Mouse (Mus musculus) small intestine, adult 2 months (tissue): ENCODE measurements around the gene Smpd3.

ENCODE experiments used
- CTCF ChIP-seq: fragments of 200-500 bp; IDR thresholded peaks from 2 replicates; pipeline ENCODE4 v1.5.1; 2012; ENCODE audit warnings: low read depth, mild to moderate bottlenecking, control low read depth, inconsistent platforms, low read length, moderate library complexity, mixed read lengths; ENCODE audit not compliant: insufficient replicate concordance, insufficient read length; ENCODE audit errors: extremely low read depth
- POLR2A ChIP-seq: fragments of 200-500 bp; IDR thresholded peaks from 2 replicates; pipeline ENCODE4 v1.6.1; 2012; ENCODE audit warnings: low read depth, mild to moderate bottlenecking, control low read depth, inconsistent platforms, low read length, moderate library complexity

GRCm38 (mm10) chr8:106381026-106381425 lies 43.2 kb upstream of the Smpd3 start:
- TF ChIP-seq CTCF (no peak), POLR2A (no peak)
